Mouse (Mus musculus) ovary, postnatal 36 days (tissue): ENCODE data around the gene Phactr3.
A peak's percentile ranks its signal among the peaks of the same experiment; 100 is the strongest.

Experiments used
- DNase-seq: peaks from one replicate; pipeline ENCODE4 v3.0.0; 2022; ENCODE audit warnings: low spot score, mixed read lengths

Phactr3 gene

DNA sequence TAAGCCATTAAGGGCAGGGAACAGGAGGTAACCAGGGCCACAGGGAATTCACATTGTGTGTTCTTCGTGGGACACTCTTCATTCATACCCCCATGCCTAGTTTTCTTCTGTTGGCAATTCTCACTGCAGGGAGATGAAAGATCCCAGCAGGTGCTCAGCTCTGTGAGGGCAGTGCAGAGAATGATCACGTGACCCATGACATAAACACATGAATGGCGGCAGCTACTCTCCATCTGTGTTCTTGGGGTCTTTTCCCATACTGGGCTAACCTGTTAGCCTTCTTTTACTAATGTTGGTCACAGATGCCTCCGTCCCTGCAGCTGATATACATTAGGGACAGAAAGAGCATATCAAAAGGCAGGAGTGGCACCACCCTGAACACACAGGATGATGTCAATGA, 16.9 kb downstream of the Phactr3 start:
- no peak for DNase-seq

DNA sequence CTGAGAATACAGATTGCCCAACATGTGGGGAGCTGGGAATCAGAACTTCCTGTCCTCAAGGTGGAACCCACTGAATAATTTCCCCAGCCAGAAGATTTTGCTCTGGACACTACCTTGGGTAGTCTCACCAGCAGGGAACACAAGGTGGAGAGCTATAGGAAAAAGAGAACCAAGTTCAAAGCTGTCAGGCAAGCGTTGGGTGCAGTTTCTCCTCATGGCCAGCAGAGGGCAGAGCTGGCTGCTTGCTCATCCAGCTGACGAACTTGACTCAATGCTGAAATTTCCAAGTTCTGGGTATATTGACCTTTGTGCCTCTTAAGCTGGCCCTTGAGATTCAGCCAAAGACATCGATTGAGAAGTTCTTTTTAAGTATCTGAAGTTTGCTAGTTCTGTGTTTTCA, 18.7 kb downstream of the Phactr3 start:
- peak; percentile 11 for DNase-seq

DNA sequence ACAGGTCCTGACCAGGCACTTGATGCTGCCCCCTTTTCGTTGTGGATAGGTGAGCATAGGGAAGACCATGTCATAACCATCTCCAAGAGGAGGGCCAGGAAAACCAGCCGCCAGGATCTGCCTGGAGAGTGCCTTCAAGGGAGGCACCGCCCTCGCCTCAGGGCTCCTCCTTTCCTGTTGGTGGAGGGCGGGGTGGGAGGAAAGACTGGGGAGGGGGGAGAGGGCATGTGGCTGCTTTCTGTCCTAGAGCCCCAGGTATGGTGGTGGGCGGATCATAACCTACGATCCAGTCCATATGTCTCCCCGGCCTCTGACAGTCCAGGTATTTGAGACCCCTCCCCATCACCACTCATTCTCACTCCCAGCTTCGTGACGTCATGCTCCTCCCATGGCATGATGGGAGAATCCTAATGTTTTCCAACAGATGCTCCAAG, 22.7 kb downstream of the Phactr3 start:
- DNase-seq: no peak

DNA sequence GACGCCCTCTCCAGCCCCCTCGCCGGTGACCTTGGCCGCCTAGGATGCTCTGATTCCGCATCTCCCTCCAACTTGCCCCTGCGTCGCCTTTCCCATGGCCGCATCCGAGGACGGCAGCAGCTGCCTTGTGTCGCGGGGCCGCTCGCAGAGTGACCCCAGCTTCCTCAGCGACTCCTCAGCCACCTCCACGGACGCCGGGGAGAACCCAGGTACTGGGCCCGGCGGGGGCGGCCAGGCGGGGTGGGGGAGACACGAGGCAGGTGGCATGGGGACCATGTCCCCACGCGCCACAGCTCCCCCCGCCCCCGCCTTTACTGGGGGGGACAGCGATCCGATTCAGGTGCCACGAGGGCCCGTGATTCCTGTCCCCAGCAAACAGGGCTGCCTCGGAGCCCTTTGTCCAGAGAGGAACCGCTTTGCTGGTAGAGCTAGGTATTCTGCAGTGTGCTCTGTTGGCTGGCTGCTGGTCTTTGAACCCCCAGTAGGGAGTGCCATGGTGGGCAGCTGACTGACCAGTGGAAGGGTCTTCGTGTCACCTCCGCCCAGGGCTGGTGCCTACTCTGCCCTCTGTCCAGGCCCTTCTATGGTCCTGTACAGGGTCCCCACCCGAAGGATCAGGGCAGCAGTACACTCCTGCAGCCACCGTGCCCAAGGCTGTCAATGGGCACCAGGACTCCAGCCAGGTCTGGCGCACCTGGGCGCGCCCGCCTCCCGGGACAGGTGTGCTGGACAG, 23.7 kb downstream of the Phactr3 start:
- no peak for DNase-seq

DNA sequence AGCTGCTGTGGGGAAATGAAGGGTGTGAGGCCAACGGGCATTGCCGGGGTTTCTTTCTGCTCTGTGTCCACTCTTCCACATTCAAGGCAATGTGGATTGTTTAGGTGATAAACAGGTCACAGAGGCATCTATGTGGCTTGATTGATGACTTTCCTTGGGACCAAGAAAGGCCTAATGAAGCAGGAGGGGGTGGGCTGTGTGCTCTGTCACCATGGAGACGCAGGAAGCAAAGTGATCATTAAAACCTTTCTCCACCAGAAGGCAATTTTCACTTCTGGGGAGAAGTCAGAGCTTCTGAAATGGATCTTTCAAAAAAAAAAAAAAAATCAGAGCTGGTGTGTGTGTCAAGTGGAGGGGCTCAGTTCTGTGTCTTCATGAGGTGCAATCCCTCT, 24.2 kb downstream of the Phactr3 start:
- DNase-seq: no peak

DNA sequence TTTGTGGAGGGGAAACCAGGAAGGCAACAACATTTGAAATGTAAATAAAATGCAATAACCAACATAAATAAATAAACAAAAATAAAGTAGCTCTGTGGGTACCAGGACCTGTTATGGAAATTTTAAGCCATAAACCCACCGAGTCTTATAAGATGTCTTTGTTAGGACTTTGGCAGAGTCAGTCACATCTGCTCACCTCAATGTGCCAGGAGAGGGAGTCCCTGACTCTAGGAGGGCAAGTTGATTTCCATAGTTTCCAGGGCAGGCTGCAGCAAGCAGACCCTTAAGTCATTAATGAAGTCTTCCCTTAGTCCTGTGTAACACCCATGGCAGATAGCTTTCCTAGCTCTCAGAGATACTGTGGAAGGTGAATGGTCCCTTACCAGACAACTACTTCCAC, 25.1 kb downstream of the Phactr3 start:
- DNase-seq: no peak

DNA sequence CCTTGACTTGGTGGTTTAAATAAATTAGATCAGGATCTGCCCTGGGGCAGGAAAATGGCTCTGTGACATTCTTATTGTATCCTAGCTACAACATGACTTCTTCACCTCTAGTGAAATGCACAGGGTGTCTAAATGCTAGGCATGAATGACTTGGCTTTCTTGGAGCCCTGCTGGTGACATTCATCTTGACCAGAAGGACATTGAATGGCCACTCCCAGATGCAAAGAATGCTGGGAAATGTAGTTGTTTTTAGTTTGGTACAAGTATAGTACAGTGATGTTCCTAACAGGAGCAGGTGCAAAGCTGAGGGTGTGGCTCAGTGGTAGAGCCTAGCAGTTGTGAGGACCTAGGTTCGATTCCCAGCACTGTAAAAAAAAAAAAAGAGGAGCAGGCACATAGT, 30.5 kb downstream of the Phactr3 start:
- DNase-seq: no peak

DNA sequence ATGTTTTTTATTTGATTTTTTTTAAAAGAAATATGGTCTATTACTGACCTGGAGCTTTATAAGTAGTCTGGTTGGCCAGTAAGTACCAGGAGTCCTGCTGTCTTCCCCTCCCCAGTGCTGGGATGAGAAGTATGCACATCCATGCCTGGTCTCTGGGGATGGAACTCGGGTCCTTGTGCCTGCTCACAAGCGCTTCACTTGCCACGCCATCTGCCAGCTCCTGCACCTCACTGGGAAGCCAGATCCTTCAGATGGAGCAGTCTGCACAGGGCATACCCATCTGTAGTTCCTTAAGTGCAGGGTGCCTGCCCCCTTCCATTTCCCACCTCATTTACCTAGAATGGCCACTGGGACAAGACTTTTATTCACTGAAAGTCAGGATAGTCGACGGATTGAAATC, 31.9 kb downstream of the Phactr3 start:
- DNase-seq: no peak

DNA sequence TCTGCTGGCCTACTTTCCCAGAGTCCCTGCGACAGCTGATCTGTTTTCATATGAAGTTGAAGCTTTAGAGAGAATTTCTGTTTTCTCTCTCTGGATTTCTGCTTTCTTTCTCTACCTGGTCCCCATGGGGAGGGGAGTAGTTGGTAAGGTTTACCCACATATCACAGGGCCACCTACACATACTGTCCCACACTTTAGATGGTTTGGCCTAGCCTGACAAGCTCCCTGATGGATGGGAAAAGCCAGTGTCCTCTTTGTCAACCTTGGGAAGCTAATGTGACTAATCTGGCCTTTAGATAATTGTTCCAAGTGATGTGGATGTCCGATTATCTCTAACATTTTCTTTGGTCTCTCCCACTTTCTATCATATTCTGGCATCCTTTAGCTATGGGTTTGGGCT, 34.8 kb downstream of the Phactr3 start:
- no peak for DNase-seq

DNA sequence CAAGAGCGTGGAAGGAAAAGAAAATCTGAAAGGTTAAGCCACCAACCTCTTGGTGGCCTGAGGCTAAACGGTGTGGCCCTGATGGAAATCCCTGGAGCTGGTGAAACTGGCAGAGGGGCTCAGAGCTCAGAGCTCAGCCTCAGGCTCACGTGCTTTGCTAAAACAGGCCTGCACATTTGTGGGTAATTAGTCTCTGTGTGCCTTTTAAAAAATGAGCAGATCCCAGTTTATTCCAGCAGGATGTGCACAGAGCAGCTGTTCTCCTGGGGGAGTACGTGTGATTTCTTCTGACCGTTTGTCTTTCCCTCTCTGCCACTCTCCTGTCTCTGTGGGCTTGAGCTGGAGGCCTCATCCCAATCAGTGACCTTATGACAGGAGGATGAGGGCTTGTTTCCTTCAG, 35.4 kb downstream of the Phactr3 start:
- DNase-seq: no peak

DNA sequence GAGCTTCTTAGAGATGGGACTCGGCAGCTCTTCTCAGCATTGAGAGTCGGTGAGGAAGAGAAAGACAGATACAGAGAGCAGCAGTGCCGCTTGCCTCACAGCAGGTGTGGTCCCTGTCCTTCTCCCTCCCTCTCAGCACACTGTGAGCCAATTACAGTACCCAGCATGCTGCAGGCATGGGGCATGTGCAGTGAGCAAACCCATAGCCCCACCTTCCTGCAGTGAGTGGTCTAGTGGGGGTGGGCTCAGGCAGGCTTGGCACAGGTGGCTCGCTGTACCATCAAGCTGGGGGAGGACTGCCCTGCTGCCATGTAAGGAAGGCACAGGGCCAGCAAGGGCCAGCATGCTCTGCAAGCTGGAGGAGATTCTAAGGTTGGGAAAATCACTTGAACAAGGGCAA, 35.8 kb downstream of the Phactr3 start:
- no peak for DNase-seq

DNA sequence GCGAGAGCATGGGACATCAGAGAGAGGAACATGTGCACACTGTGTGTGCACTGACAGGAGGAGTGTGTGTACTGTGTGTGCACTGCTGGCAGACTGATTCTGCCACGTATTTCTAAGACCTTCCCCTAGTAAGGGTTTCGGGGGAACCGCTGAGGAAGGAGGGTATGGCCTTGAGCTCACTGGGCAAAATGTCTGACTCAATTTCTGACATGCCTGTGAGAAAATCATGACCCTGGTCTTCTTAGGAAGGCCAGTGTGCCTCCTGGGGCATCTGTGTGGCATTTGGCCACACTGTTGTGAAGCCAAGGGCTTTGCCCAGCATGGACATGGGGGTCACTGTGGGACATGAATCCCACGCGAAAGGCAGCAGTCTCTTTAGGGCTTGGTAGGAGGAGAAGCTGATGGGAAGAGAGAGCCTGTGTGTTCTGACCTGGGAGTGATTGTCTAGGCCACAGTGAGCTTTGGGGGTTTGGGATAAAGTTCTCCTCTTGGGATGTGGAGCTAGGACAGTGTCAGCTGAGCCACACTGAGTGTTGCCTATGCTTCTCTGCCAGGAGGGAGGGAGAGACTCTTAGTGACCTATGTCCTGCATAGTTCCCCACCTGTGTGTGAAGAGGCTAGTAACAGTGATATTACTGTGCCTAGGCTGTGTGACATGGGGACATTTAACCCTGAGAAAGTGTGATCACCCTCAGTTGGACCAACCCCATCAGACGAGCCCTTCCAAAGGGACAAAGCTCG, 36.6 kb downstream of the Phactr3 start:
- DNase-seq: no peak

DNA sequence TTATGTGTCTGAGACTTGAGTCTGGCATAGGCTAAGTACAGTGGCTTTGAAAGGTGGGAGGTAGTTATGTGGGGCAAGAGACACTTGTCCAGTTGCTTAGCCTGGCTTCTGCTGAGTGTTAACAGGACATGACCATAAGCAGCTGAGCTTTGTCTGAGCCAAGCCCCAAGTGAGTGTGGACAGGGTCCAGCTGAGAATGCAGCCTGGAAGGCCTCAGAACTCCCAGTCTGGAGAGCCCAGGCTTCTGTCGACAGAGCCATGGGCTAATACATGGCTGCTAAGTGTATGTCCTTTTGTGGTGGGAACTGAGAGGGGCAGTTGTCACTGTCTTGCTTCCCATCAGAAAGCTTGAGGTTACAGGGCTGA, 37.1 kb downstream of the Phactr3 start:
- no peak for DNase-seq

DNA sequence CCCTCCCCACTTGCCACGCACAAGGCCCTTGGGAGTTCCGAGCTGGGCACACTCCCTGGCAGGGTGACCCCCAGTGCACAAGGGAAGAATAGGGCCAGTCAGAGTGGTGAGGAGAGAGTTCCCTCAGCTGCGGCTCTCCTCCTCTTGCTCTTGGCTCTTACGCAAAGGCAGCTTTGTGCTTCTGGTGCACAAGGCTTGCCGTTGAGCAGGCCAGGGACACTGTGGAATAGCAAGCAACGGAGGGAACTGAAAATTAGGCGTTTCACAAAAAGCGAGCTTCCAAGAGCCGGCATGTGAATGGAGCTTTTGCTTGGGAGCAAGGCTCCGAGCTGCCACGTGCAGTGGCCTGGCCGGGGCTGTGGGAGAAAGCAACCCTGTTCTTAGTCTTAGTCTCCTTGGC, 40.2 kb downstream of the Phactr3 start:
- no peak for DNase-seq

DNA sequence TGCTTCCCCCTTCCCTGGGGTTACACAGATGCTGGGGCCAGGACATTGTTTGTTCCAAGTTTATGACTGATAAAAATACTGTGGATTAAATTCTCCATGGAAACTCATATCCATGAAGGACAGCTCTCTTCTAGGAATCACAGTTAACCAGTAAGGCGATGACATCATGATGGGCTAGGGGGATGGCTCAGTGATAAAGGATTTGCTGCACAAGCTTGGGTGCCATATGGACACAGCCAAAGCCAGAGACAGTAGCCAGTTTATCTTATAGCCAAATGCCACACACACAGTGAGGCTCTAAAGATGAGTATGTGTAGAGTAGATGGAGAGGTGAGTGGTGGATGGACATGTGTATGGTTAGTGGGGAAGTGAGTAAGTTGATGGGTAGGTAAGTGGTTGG, 45.2 kb downstream of the Phactr3 start:
- DNase-seq: no peak

DNA sequence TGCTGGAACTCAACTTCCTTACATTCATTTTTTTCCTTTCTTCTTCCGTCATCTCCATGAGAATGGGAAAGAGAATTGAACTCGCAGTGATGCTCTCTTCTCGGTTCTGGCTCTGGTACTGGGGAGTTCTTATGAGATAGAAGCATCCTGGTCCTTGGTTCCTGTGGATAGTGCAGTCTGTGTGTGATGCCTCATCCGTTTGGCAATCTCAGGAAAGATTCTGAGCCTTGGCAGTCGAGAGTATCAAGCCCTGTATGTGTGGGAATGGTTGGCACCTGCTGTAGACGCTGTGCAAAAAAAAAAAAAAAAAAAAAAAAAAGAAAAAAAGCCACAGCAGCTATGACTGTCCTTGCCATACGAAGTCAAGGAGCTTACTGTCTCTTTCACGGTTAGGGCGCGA, 47.2 kb downstream of the Phactr3 start:
- DNase-seq: no peak

DNA sequence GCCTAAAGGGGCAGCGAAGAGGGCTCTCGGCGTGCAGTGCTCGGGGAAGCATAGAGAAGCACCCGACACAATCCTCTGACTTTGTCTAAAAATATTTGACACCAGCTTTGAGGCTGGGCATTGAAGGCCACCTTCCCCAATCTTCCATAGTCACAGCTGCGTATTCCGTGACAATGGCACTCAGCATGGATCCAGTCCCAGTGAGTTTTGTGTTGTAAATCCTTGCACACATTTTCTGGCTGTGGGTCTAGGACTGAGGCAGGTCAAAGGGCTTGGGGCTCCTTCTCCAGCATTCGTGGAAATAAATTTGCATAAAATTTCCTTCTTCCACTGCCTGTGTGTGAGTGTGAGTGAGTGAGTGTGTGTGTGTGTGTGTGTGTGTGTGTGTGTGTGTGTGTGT, 51.2 kb downstream of the Phactr3 start:
- no peak for DNase-seq

DNA sequence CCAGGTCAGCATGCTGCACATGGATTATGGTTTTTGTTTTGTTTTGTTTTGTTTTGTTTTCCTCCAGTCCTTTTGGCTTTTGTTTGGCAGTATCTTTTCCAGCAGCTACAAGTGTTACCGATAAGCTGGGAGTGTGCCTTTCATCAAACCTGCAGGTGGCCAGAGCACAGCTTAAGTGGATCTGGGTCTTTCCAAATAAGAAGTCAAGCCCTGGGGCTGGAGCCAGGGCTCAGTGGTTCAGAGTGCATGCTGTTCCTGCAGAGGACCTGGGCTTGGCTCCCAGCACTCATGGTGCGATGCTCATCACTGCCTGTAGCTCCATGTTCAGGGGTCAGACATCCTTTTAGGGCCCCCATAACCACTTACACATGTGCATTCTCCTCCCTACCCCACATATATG, 55.2 kb downstream of the Phactr3 start:
- no peak for DNase-seq

DNA sequence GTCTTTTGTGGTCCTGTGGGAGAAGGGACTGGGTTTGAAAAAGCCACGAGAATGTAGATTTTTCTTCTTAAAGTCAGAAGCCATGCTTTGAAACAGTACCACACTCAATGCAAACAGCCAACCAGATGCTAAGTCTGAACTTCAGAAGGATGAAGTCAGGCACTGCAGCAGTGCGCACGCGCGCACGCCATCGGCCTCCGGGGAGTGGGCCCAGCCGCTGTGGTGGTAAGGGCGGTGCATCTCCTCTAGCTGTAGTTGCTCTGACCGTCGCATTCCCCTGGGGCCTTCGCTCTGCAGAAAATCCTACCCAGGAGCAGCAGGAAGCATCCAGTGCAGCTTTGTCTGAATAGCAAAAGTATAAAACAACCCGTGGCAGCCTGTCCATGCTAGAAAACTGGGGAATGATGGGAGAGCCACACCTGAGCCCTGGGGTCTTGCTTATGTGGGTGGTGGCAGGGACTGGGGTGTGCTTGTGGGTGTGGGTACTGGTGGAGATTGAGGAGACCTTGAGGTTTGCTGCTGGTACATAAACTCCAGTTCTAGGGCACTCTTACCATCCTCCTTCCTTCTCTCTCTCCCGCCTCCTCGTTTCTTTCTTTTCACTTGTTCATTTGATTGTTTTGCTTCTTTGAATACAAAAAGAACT, 56.6 kb downstream of the Phactr3 start:
- DNase-seq: no peak

DNA sequence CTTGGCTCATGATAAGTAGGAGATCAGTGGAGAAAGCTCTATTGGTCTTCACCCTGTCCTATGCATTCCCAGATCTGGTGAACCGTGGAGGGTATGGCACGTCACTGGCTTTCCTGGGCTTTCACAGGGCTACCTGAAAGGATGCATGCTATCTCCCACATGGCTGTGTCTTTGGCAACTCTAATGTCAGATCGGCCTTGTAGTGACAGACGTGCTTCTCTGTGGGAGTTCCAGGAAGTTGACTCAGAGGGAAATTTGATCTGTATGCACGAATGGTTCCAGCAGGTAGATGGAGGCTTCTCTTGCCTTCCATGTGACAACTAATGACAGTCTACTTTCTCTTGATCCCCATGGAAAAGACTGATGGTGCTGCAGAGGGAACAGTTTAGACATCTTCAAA, 65.5 kb downstream of the Phactr3 start:
- no peak for DNase-seq

DNA sequence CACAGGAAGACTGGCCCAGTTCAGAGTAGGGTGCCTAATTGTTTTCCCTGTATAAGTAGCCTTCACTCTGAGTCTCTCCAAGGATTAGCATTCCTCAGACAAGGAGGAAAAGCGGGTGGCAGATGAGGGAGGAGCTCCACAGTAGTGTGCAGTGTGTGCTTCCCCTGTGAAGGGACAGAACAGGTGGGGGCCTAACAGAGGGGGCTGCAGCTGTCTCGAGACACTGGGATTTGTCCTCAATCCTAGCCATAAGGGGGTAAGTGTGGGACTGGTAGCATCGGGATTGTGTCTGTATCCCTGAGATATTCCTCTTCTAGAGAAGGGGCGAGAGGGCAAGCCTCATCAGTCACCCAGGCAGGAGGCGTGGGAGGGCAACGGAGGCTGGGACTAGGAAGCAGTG, 66.1 kb downstream of the Phactr3 start:
- no peak for DNase-seq

DNA sequence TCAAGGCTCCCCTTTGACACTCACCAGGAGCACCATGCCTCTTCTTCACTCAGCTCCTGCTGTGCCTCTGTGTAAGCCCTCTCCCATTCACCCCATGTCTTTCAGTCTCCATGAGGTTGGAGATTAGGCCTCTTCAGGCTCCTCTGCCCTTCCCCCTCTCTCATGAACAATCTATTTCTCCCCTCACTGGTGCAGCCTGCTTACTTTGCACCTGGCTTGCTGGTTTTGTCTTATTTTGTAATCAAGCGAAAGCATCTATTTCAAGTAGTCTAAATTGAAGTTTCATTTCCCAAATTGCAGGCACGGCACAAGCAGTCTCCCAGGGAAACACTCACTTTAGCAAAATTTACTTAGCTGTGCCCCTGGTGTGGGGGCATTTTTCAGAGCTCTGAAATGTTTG, 70.2 kb downstream of the Phactr3 start:
- no peak for DNase-seq

DNA sequence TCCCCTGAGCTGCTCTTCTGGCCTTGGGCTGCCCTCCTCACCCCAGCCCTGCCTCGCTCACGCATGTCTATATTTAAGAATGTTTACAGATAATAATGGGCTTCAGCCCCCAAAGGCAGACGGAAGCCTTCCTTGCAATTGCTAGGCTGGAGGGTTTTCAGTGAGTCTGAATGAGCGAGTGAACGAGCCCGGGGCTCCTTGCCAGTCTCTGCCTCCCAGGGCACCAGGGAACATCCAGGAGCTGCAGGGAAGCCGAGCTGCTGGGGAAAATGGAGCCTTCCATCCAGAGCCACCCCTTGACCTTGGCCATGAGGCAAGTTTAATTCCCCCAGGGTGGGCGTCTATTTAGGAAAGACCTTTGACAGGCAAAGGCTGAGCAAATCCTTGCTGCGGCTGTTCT, 74.1 kb downstream of the Phactr3 start:
- DNase-seq: no peak

DNA sequence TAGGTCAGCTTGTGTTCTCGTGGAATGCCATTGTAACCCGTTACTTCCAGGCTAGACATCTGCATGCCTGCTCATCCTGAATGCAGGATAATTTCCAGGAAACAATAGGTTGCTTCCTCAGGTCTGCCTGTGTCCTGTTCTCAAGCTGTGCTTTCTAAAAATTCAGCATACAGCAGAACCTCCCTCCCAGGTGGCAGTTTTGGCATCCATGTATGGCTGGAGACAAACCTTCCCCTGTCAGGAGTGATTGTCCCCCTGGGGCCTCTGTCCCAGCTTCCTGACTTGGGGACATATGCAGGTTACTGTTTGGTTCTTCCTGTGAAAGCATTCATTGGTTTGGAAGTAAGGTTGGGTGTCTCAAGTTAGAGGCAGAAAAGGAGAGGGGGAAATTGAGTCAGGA, 74.7 kb downstream of the Phactr3 start:
- DNase-seq: no peak
